Mouse (Mus musculus) MN1 (cell line): Measurements from ENCODE around the gene Rere.
A peak's percentile ranks its signal among the peaks of the same experiment; 100 is the strongest.
"Not testable (repeated sequence)": the region's sequence is repeated elsewhere in the genome, so short reads cannot be mapped to it uniquely, and the experiment has no call there.

Source experiments
- DNase-seq: peaks from one replicate; pipeline ENCODE4 v3.0.0-alpha.2; 2016; ENCODE audit warnings: low spot score

The Rere gene

GRCm38 (mm10) chr4:150582966-150583776 lies 301.7 kb downstream of the Rere start:
- peak; percentile 27 for DNase-seq

- DNase-seq, result no peak
These were observed 302.3 kb downstream of the Rere start for GRCm38 (mm10) chr4:150583777-150584135.

GRCm38 (mm10) chr4:150585800-150586199 lies 304.4 kb downstream of the Rere start:
- no peak for DNase-seq

- DNase-seq, result no peak
These were observed 304.8 kb downstream of the Rere start for GRCm38 (mm10) chr4:150586275-150586674.

GRCm38 (mm10) chr4:150587597-150588299 lies 306.3 kb downstream of the Rere start:
- DNase-seq, result no peak

GRCm38 (mm10) chr4:150588300-150588621 lies 306.8 kb downstream of the Rere start:
- no peak for DNase-seq

- DNase-seq, result no peak
These were observed 309.3 kb downstream of the Rere start for GRCm38 (mm10) chr4:150590621-150591282.

- no peak for DNase-seq
These were observed 310.2 kb downstream of the Rere start for GRCm38 (mm10) chr4:150591602-150592001.

GRCm38 (mm10) chr4:150592087-150592486 lies 310.6 kb downstream of the Rere start:
- no peak for DNase-seq

GRCm38 (mm10) chr4:150593473-150594217 lies 312.2 kb downstream of the Rere start:
- no peak for DNase-seq

GRCm38 (mm10) chr4:150594298-150594829 lies 312.9 kb downstream of the Rere start:
- no peak for DNase-seq

GRCm38 (mm10) chr4:150595071-150595470 lies 313.6 kb downstream of the Rere start:
- peak; percentile 50 for DNase-seq

GRCm38 (mm10) chr4:150595991-150596390 lies 314.5 kb downstream of the Rere start:
- no peak for DNase-seq

GRCm38 (mm10) chr4:150598686-150599085 lies 317.2 kb downstream of the Rere start:
- DNase-seq, result peak; percentile 43

- no peak for DNase-seq
These were observed 317.9 kb downstream of the Rere start for GRCm38 (mm10) chr4:150599119-150599992.

GRCm38 (mm10) chr4:150600503-150600902 lies 319.1 kb downstream of the Rere start:
- DNase-seq, result not testable (repeated sequence)

GRCm38 (mm10) chr4:150601489-150601888 lies 320.0 kb downstream of the Rere start:
- no peak for DNase-seq

- DNase-seq, result no peak
These were observed 322.1 kb downstream of the Rere start for GRCm38 (mm10) chr4:150603366-150604061.

GRCm38 (mm10) chr4:150605804-150606203 lies 324.4 kb downstream of the Rere start:
- DNase-seq, result no peak

GRCm38 (mm10) chr4:150606449-150607161 lies 325.2 kb downstream of the Rere start:
- no peak for DNase-seq
